ENCODE assay signal across 8 mouse cellular contexts in the genomic region with DNA sequence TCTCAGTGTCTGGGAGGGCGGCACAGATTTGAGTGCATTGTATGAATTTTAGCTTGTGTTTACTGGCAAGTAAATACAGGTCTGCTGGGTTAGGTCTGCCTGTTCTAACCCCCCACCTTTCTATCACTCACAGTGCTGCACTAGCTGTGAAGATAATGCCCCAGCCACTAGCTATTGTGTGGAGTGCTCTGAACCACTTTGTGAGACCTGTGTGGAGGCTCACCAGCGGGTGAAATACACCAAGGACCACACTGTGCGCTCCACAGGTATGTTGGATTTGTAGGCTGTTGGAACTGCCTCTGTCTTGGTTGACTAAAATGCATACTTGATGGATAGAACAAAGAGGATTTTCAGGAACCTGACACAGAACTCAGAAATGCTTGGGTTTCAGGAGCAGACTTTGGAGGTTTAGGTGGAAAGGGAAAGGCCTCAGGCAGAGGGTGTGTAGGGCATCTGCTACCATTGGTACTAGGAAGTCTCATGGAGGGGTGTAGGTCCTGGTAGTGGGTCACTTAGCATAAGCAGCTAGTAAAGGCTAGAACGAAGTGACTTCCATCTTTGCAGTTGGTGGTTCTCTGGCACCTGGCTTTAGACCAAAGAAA. TPM values are rescaled to one million over a fixed set of nuclear protein-coding genes. Genes with fewer than 3 reads are reported as not detected.
DNase-seq lines count a peak whose midpoint lies in the region; ATAC-seq and TF ChIP-seq lines count a peak whose summit lies in the region.

No protein-coding gene starts in this region.

- WGBS in embryonic facial prominence, embryonic 13.5 days, result 19% methylated on average over 4 of the region's 4 CpGs
- 29% methylated on average over 4 of the region's 4 CpGs for WGBS in intestine, embryonic 15.5 days
- WGBS in neural tube, embryonic 13.5 days, result 30% methylated on average over 4 of the region's 4 CpGs

- peak overlapping the region; percentile 93 for H3K4me3 ChIP-seq in layer of hippocampus, adult 2 months
- peak overlapping the region; percentile 92 for H3K4me3 ChIP-seq in embryonic facial prominence, embryonic 13.5 days
- H3K4me3 ChIP-seq in intestine, embryonic 15.5 days (replicated peaks), result peak overlapping the region; percentile 94
- peak overlapping the region; percentile 90 for H3K4me3 ChIP-seq in neural tube, embryonic 13.5 days

- H3K36me3 ChIP-seq in embryonic facial prominence, embryonic 13.5 days, result peaks cover 55% of the 10 kb centered on the region
- peaks cover 43% of the 10 kb centered on the region for H3K36me3 ChIP-seq in intestine, embryonic 15.5 days
- H3K36me3 ChIP-seq in neural tube, embryonic 13.5 days, result peaks cover 54% of the 10 kb centered on the region

- no peak for TF ChIP-seq CTCF in layer of hippocampus, adult 2 months (conservative IDR thresholded peaks at IDR 0.05)

- H3K27ac ChIP-seq in layer of hippocampus, adult 2 months, result peak overlapping the region; percentile 98
- H3K27ac ChIP-seq in embryonic facial prominence, embryonic 13.5 days, result peak overlapping the region; percentile 100
- 0 out of 2 replicates have a peak overlapping the region, but pooled peaks have one; percentile 100 for H3K27ac ChIP-seq in intestine, embryonic 15.5 days
- H3K27ac ChIP-seq in neural tube, embryonic 13.5 days (replicated peaks), result peak overlapping the region; percentile 98

- H3K9me3 ChIP-seq in embryonic facial prominence, embryonic 13.5 days, result no peaks in the 10 kb centered on the region
- H3K9me3 ChIP-seq in intestine, embryonic 15.5 days, result no peaks in the 10 kb centered on the region
- H3K9me3 ChIP-seq in neural tube, embryonic 13.5 days, result no peaks in the 10 kb centered on the region

- H3K4me1 ChIP-seq in embryonic facial prominence, embryonic 13.5 days, result peaks cover 28% of the 10 kb centered on the region
- H3K4me1 ChIP-seq in intestine, embryonic 15.5 days (replicated peaks), result peaks cover 23% of the 10 kb centered on the region
- H3K4me1 ChIP-seq in neural tube, embryonic 13.5 days (replicated peaks), result peaks cover 42% of the 10 kb centered on the region

- ATAC-seq in embryonic facial prominence, embryonic 13.5 days (ENCODE audit: insufficient number of reproducible peaks, insufficient read depth, low FRiP score, low TSS enrichment, low read depth), result no peak
- no peak for ATAC-seq in intestine, embryonic 15.5 days
- ATAC-seq in neural tube, embryonic 13.5 days (ENCODE audit: low read depth), result no peak

- DNase-seq in layer of hippocampus, adult 2 months (ENCODE audit: low spot score in 2 of 2), result no peak
- DNase-seq in layer of hippocampus, postnatal 14 days (ENCODE audit: low spot score in 2 of 2), result no peak
- DNase-seq in thymus, postnatal 4 days, result no peak
- DNase-seq in right cerebral cortex, postnatal 4 days, result no peak
- DNase-seq in gastrocnemius, adult 8-10 months (ENCODE audit: low spot score in 2 of 2), result no peak

- H3K9ac ChIP-seq in embryonic facial prominence, embryonic 13.5 days, result peak overlapping the region; percentile 99
- H3K9ac ChIP-seq in intestine, embryonic 15.5 days, result peak overlapping the region; percentile 98
- H3K9ac ChIP-seq in neural tube, embryonic 13.5 days, result peak overlapping the region; percentile 94

- no peaks in the 10 kb centered on the region for H3K27me3 ChIP-seq in embryonic facial prominence, embryonic 13.5 days
- no peaks in the 10 kb centered on the region for H3K27me3 ChIP-seq in intestine, embryonic 15.5 days (replicated peaks)
- H3K27me3 ChIP-seq in neural tube, embryonic 13.5 days, result no peaks in the 10 kb centered on the region

- peak overlapping the region; percentile 98 for H3K4me2 ChIP-seq in embryonic facial prominence, embryonic 13.5 days
- H3K4me2 ChIP-seq in intestine, embryonic 15.5 days (replicated peaks), result peak overlapping the region; percentile 91
- peak overlapping the region; percentile 97 for H3K4me2 ChIP-seq in neural tube, embryonic 13.5 days

RNA-seq across cellular contexts. Expression of gene Chmp2a, which starts 9.0 kb away (rescaled TPM):
- total RNA-seq in layer of hippocampus, adult 2 months (2021), result 100 to 1,000 TPM; 133 to 141 TPM
- 100 to 1,000 TPM; 143 to 149 TPM for total RNA-seq in layer of hippocampus, postnatal 14 days (2021)
- 129 and 137 TPM in 2 replicates for polyA plus RNA-seq in embryonic facial prominence, embryonic 13.5 days (2015; fragmentation: Nextera tagmentation; extraction: Ambion mirVana)
- polyA plus RNA-seq in intestine, embryonic 15.5 days (2015; fragmentation: Nextera tagmentation; extraction: Ambion mirVana), result 162 and 177 TPM in 2 replicates
- 170 and 189 TPM in 2 replicates for polyA plus RNA-seq in neural tube, embryonic 13.5 days (2015; fragmentation: Nextera tagmentation; extraction: Ambion mirVana)
- 100 to 1,000 TPM in 1 of 4 experiments, 10 to 100 TPM in 3; 85.5 to 101 (median 92.9) TPM for total RNA-seq in gastrocnemius, adult 8-10 months (2022)

RNA-seq across cellular contexts. Expression of gene Ube2m, which starts 12.5 kb away (rescaled TPM):
- 100 to 1,000 TPM; 190 to 199 TPM for total RNA-seq in layer of hippocampus, adult 2 months (2021)
- 100 to 1,000 TPM; 199 to 212 TPM for total RNA-seq in layer of hippocampus, postnatal 14 days (2021)
- 74.0 and 97.2 TPM in 2 replicates for polyA plus RNA-seq in embryonic facial prominence, embryonic 13.5 days (2015; fragmentation: Nextera tagmentation; extraction: Ambion mirVana)
- polyA plus RNA-seq in intestine, embryonic 15.5 days (2015; fragmentation: Nextera tagmentation; extraction: Ambion mirVana), result 109 and 118 TPM in 2 replicates
- 149 and 152 TPM in 2 replicates for polyA plus RNA-seq in neural tube, embryonic 13.5 days (2015; fragmentation: Nextera tagmentation; extraction: Ambion mirVana)
- 100 to 1,000 TPM; 139 to 166 (median 147) TPM for total RNA-seq in gastrocnemius, adult 8-10 months (2022)

RNA-seq across cellular contexts. Expression of gene Zbtb45, which starts 15.8 kb away (rescaled TPM):
- total RNA-seq in layer of hippocampus, adult 2 months (2021), result 10 to 100 TPM; 32.9 to 34.8 TPM
- 10 to 100 TPM; 27.8 to 30.9 TPM for total RNA-seq in layer of hippocampus, postnatal 14 days (2021)
- polyA plus RNA-seq in embryonic facial prominence, embryonic 13.5 days (2015; fragmentation: Nextera tagmentation; extraction: Ambion mirVana), result 27.1 and 27.2 TPM in 2 replicates
- polyA plus RNA-seq in intestine, embryonic 15.5 days (2015; fragmentation: Nextera tagmentation; extraction: Ambion mirVana), result 20.7 and 21.2 TPM in 2 replicates
- 36.2 and 37.8 TPM in 2 replicates for polyA plus RNA-seq in neural tube, embryonic 13.5 days (2015; fragmentation: Nextera tagmentation; extraction: Ambion mirVana)
- 1 to 10 TPM; 2.5 to 3.6 (median 2.8) TPM for total RNA-seq in gastrocnemius, adult 8-10 months (2022)

RNA-seq across cellular contexts. Expression of gene Trim28, which starts 26.7 kb away (rescaled TPM):
- total RNA-seq in layer of hippocampus, adult 2 months (2021), result 100 to 1,000 TPM; 238 to 253 TPM
- total RNA-seq in layer of hippocampus, postnatal 14 days (2021), result 100 to 1,000 TPM; 236 to 244 TPM
- polyA plus RNA-seq in embryonic facial prominence, embryonic 13.5 days (2015; fragmentation: Nextera tagmentation; extraction: Ambion mirVana), result 327 and 337 TPM in 2 replicates
- 218 and 244 TPM in 2 replicates for polyA plus RNA-seq in intestine, embryonic 15.5 days (2015; fragmentation: Nextera tagmentation; extraction: Ambion mirVana)
- 223 and 229 TPM in 2 replicates for polyA plus RNA-seq in neural tube, embryonic 13.5 days (2015; fragmentation: Nextera tagmentation; extraction: Ambion mirVana)
- total RNA-seq in gastrocnemius, adult 8-10 months (2022), result 10 to 100 TPM; 58.7 to 75.7 (median 62.7) TPM

RNA-seq across cellular contexts. Expression of gene Slc27a5, which starts 27.6 kb away (rescaled TPM):
- under 1 TPM; 0.15 to 0.22 TPM for total RNA-seq in layer of hippocampus, adult 2 months (2021)
- total RNA-seq in layer of hippocampus, postnatal 14 days (2021), result under 1 TPM in 1 of 2 experiments, not detected in 1; 0.26 TPM
- polyA plus RNA-seq in embryonic facial prominence, embryonic 13.5 days (2015; fragmentation: Nextera tagmentation; extraction: Ambion mirVana), result 0.11 and 0.47 TPM in 2 replicates
- polyA plus RNA-seq in intestine, embryonic 15.5 days (2015; fragmentation: Nextera tagmentation; extraction: Ambion mirVana), result 0.41 and 0.53 TPM in 2 replicates
- polyA plus RNA-seq in neural tube, embryonic 13.5 days (2015; fragmentation: Nextera tagmentation; extraction: Ambion mirVana), result 0.21 and 0.32 TPM in 2 replicates
- under 1 TPM in 1 of 4 experiments, not detected in 3; 0.16 TPM for total RNA-seq in gastrocnemius, adult 8-10 months (2022)

Comparison
In these comparisons a context has a peak if more than half of its experiments do, and no peak if none do; other contexts are left out.
1. RNA of gene Zbtb45, which starts 15.8 kb away (total RNA-seq): 32.9 to 34.8 TPM in layer of hippocampus, adult 2 months and 27.8 to 30.9 TPM in layer of hippocampus, postnatal 14 days; 2.5 to 3.6 TPM in gastrocnemius, adult 8-10 months; every median in the first group is over 4 times any median in the second.
2. Peak in every context shown above with its lines, with median percentiles within 50 percentile points of each other: H3K27ac ChIP-seq, H3K4me3 ChIP-seq, H3K4me2 ChIP-seq and H3K9ac ChIP-seq.